10 mouse cellular contexts compared by ENCODE assay signal in the genomic region with DNA sequence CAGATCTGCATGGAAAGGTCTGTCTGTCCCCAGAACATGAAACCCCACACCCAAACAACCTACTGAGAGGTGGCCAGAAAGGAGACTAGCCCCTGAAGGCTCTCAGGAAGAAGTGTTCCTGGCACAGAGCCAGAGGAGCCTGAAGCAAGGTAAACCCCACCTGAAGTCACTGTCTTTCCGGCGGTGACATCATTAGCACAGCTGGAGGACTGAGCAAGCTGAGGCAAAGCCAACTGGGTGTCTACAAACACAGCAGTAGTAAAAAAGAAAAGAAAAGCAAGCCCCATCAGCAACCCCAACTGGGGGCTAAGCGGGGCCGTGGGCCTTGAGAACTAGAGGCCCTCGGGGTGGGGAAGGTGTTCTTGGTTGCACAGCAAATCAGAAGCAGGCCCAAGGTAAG.
"Had no signal": no experiment of that assay in that cellular context is flagged by ENCODE, and none has a peak within 500 bp of the region (broad histone marks: within the 10 kb centered on the region; RNA-seq: fewer than 3 reads in every experiment).

No protein-coding gene starts in this region.

- H3K4me2 ChIP-seq: midbrain, embryonic 12.5 days; neural tube, embryonic 13.5 days; stomach, embryonic 15.5 days had no signal

- H3K4me3 ChIP-seq: midbrain, embryonic 12.5 days; neural tube, embryonic 13.5 days; stomach, embryonic 15.5 days had no signal

- H3K4me1 ChIP-seq: midbrain, embryonic 12.5 days had no signal

- H3K9ac ChIP-seq: liver, embryonic 14.5 days; midbrain, embryonic 12.5 days; neural tube, embryonic 13.5 days; stomach, embryonic 15.5 days had no signal

- ATAC-seq: midbrain, embryonic 16.5 days had no signal

- H3K9me3 ChIP-seq: midbrain, embryonic 12.5 days; neural tube, embryonic 13.5 days; stomach, embryonic 15.5 days had no signal

- H3K36me3 ChIP-seq: midbrain, embryonic 12.5 days; neural tube, embryonic 13.5 days; stomach, embryonic 15.5 days had no signal

- DNase-seq: kidney, adult 11 months; kidney, adult 9 months; layer of hippocampus, adult 9-11 months; right cerebral cortex, postnatal 14 days had no signal

- H3K27ac ChIP-seq: kidney, postnatal 0 days; liver, embryonic 14.5 days; midbrain, embryonic 12.5 days; neural tube, embryonic 13.5 days; stomach, embryonic 15.5 days had no signal
